Mouse (Mus musculus): ENCODE results near the gene Anapc16.

DNA sequence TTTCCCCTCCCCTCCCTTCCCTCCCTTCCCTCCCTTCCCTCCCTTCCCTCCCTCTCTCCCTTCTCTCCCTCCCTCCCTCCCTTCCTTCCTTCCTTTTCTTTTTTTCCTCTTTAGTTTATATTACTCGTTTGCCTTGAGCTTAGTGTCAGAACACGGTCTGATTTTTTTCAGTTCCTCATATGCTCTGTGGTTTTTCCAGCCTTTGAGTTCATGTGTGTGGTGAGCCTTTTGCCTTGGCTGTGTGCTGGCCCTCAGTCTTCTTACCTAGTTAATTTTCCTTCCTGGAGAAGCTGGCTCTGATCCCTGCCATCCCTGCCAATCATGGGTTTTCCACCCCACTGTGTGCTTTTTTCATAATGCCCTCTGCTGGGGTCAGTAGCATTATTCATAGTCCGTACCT, 6.2 kb upstream of the Anapc16 start:
- TF ChIP-seq POLR2A (IDR thresholded peaks at IDR 0.05; ENCODE audit: borderline replicate concordance, low read depth, low read length), result no peak
- no peak for TF ChIP-seq CTCF (IDR thresholded peaks at IDR 0.05; ENCODE audit: low read depth, low read length)

All from bone marrow macrophage, adult 2 months (primary cell).